Mouse (Mus musculus) liver, embryonic 14.5 days (tissue): ENCODE measurements at regions not wholly inside any gene's neighbourhood (a gene's known extent, or its start where the extent isn't known, plus 50 kb on each side); places are given as distances from the start of the nearest gene placed in this dataset.

Experiments used
- CTCF ChIP-seq: IDR thresholded peaks from 2 replicates; pipeline ENCODE4 v1.5.1; 2016; ENCODE audit warnings: antibody characterized with exemption, low read depth, control low read depth
- EP300 ChIP-seq: IDR thresholded peaks from 2 replicates; pipeline ENCODE4 v1.6.1; 2016; ENCODE audit warnings: antibody characterized with exemption, low read depth

- TF ChIP-seq CTCF = no peak
- no peak for TF ChIP-seq EP300
These were observed 780.1 kb downstream of the Fat4 start for GRCm38 (mm10) chr3:39666817-39667216.
